8 mouse cellular contexts compared by ENCODE assay signal in genomic region chr10:77622055-77622988, GRCm38 (mm10). TPM values are rescaled to one million over a fixed set of nuclear protein-coding genes. Genes with fewer than 3 reads are reported as not detected.
DNase-seq lines count a peak whose midpoint lies in the region; ATAC-seq and TF ChIP-seq lines count a peak whose summit lies in the region.

TSS of gene Ube2g2 (plus strand) at chr10:77622275.

- peaks cover 47% of the 10 kb centered on the region for H3K4me1 ChIP-seq in hindbrain, embryonic 15.5 days (replicated peaks)

- H3K27ac ChIP-seq in hindbrain, embryonic 15.5 days (replicated peaks), result peak within 1 kb of the TSS; percentile 91
- H3K27ac ChIP-seq in left cerebral cortex, adult 2 months, result peak within 1 kb of the TSS; percentile 98
- H3K27ac ChIP-seq in macrophage, result peak within 1 kb of the TSS; percentile 88

- peak; percentile 95 for DNase-seq in ZHBTc4 (ENCODE audit: low read depth, low spot score)
- peak; percentile 91 to 94 for DNase-seq in cerebellum, postnatal 36 days
- DNase-seq in gastrocnemius, adult 18-20 months (ENCODE audit: low spot score), result peak; percentile 92
- DNase-seq in left cerebral cortex, adult 2 months (ENCODE audit: extremely low spot score in 1 of 2, low spot score in 2 of 2), result peak; percentile 92 to 97
- peak; percentile 91 for DNase-seq in retina, postnatal 7 days (ENCODE audit: low read depth, low spot score)
- peak; percentile 88 to 92 for DNase-seq in urinary bladder, adult 18-20 months (ENCODE audit: low spot score in 2 of 2)

- peak within 1 kb of the TSS; percentile 67 for H3K4me2 ChIP-seq in hindbrain, embryonic 15.5 days

- H3K4me3 ChIP-seq in hindbrain, embryonic 15.5 days, result peak within 1 kb of the TSS; percentile 76
- peak within 1 kb of the TSS; percentile 69 for H3K4me3 ChIP-seq in left cerebral cortex, adult 2 months
- H3K4me3 ChIP-seq in macrophage (ENCODE audit: inconsistent target), result peak within 1 kb of the TSS; percentile 84

- intact Hi-C loops in left cerebral cortex, adult 2 months (cut with DNase I), result loop anchor here (5.0 to 10.0 kb wide), 4 partner anchors 40 to 382 kb away; partner anchors contain the start of genes 1810043G02Rik, Fam207a, Pttg1ip and Trpm2

- H3K27me3 ChIP-seq in hindbrain, embryonic 15.5 days, result no peaks in the 10 kb centered on the region

- WGBS in hindbrain, embryonic 15.5 days, result under 1% methylated on average over 77 of the region's 96 CpGs
- WGBS in macrophage (ENCODE audit: missing documents), result 1% methylated on average over 85 of the region's 96 CpGs

- no peak for TF ChIP-seq CTCF in left cerebral cortex, adult 2 months (IDR thresholded peaks at IDR 0.05)

- no peaks in the 10 kb centered on the region for H3K9me3 ChIP-seq in hindbrain, embryonic 15.5 days

- peak; percentile 89 for ATAC-seq in hindbrain, embryonic 15.5 days (ENCODE audit: low FRiP score, low read depth)

- H3K36me3 ChIP-seq in hindbrain, embryonic 15.5 days, result peaks cover 11% of the 10 kb centered on the region
- H3K36me3 ChIP-seq in macrophage (ENCODE audit: inconsistent target), result 0 out of 2 replicates have a peak, but pooled peaks cover 1% of the 10 kb centered on the region

- peaks cover 49% of the 10 kb centered on the region for H3K79me2 ChIP-seq in macrophage (ENCODE audit: inconsistent target)

- peak within 1 kb of the TSS; percentile 83 for H3K9ac ChIP-seq in hindbrain, embryonic 15.5 days

RNA-seq across cellular contexts. Expression of gene Ube2g2, which starts in this region (rescaled TPM):
- 100 to 1,000 TPM in 1 of 2 experiments, 10 to 100 TPM in 1; 96.1 to 101 TPM for total RNA-seq in gastrocnemius, adult 18-20 months (2021)
- 83.8 and 90.0 TPM in 2 replicates for polyA plus RNA-seq in hindbrain, embryonic 15.5 days (2015; fragmentation: Nextera tagmentation; extraction: Ambion mirVana)
- 10 to 100 TPM; 47.4 to 48.0 TPM for total RNA-seq in left cerebral cortex, adult 2 months (2021)
- 10 to 100 TPM; 13.3 to 60.1 (median 28.2) TPM for total RNA-seq in macrophage (2018; cell fraction: chromatin; rRNA removed)
- 10 to 100 TPM; 48.6 to 67.4 (median 55.4) TPM for total RNA-seq in macrophage (2018; cell fraction: cytosol; rRNA removed)
- total RNA-seq in macrophage (2018; cell fraction: nucleus; rRNA removed), result 10 to 100 TPM; 19.4 to 46.6 (median 31.1) TPM
- 50.6 to 63.6 TPM (median 52.1 TPM) in 3 replicates for polyA plus RNA-seq in macrophage (2018)

Comparison
In these comparisons a context has a peak if more than half of its experiments do, and no peak if none do; other contexts are left out.
1. Peak in every context shown above with its lines: DNase-seq, ATAC-seq, H3K4me3 ChIP-seq and H3K27ac ChIP-seq.